Mouse (Mus musculus) embryonic stem cell, embryonic (primary cell): ENCODE measurements around the gene Hist1h3b.
"Not testable (repeated sequence)": the region's sequence is repeated elsewhere in the genome, so short reads cannot be mapped to it uniquely, and the experiment has no call there.

Experiments
- CTCF ChIA-PET, 4 experiments: fragments of 300-600 bp in 2 of 4; fragments of 350-600 bp in 2 of 4; sonication (Branson Sonifier 250); formaldehyde crosslinking; loops; one replicate each; lab custom pipeline; 2022; ENCODE audit warnings: inconsistent platforms in 2 of 4; lab: Charles Lee
- POLR2A ChIA-PET, 4 experiments: fragments of 300-600 bp in 2 of 4; fragments of 350-600 bp in 2 of 4; sonication (Branson Sonifier 250); formaldehyde crosslinking; loops; one replicate each; lab custom pipeline; 2022; ENCODE audit warnings: antibody characterized with exemption in 4 of 4, inconsistent platforms in 1 of 4; lab: Charles Lee

Hist1h3b gene

DNA sequence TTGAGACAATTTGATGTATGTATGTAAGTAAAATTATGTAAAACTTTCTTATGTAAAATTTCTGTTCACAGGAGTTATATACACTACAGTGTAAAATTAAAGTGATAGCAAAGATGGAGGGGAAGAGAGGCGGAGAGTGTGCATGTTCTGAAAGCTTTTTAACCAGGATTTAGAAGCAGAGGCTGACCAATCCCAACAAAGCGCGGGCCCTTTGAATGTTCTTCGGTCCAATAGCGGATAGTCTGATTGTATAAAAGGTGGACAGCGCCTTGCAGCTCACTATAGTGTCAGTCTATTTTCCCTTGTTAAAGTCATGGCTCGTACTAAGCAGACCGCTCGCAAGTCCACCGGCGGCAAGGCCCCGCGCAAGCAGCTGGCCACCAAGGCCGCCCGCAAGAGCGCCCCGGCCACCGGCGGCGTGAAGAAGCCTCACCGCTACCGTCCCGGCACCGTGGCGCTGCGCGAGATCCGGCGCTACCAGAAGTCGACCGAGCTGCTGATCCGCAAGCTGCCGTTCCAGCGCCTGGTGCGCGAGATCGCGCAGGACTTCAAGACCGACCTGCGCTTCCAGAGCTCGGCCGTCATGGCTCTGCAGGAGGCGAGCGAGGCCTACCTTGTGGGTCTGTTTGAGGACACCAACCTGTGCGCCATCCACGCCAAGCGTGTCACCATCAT lies at the start of gene Hist1h3b:
Gene Hist1h3b (plus strand): TSS at position 201 of the 675 bp plus-strand sequence.
- CTCF ChIA-PET: interaction anchor here in 1 of 4 experiments (0.8 to 2.6 kb wide), 5 partner anchors 9 to 68 kb away, joined by 3 to 11 read pairs (median 4); partner anchors contain the start of genes Hist1h1c, Hist1h2bc and Hist1h4a
- POLR2A ChIA-PET: interaction anchor here (0.6 to 44.4 kb wide), 95 partner anchors 6 to 1999 kb away, joined by 3 to 2331 read pairs (median 6); partner anchors contain the start of genes Hist1h1a (in 4 of the 4), Hist1h1c (in 4 of the 4), Hist1h3a (in 4 of the 4) and Hist1h4a (in 4 of the 4)

DNA sequence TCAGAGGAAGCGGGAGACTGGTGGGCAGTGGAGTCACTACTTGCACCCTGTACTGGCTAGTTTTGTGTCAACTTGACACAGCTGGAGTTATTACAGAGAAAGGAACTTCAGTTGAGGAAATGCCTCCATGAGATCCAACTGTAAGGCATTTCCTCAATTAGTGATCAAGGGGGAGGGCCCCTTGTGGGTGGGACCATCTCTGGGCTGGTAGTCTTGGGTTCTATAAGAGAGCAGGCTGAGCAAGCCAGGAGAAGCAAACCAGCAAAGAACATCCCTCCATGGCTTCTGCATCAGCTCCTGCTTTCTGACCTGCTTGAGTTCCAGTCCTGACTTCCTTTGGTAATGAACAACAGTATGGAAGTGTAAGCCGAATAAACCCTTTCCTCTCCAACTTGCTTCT lies 49.3 kb upstream of the Hist1h3b start:
- CTCF ChIA-PET: not testable (repeated sequence)
- POLR2A ChIA-PET: interaction anchor here in 3 of 4 experiments (0.6 to 15.5 kb wide), 10 partner anchors 9 to 61 kb away, joined by 3 to 573 read pairs (median 16); partner anchors contain the start of genes Hist1h1c (in 3 of the 3), Hist1h2ac (in 2 of the 3), Hist1h2bb (in 2 of the 3) and Hist1h2bc (in 2 of the 3)

DNA sequence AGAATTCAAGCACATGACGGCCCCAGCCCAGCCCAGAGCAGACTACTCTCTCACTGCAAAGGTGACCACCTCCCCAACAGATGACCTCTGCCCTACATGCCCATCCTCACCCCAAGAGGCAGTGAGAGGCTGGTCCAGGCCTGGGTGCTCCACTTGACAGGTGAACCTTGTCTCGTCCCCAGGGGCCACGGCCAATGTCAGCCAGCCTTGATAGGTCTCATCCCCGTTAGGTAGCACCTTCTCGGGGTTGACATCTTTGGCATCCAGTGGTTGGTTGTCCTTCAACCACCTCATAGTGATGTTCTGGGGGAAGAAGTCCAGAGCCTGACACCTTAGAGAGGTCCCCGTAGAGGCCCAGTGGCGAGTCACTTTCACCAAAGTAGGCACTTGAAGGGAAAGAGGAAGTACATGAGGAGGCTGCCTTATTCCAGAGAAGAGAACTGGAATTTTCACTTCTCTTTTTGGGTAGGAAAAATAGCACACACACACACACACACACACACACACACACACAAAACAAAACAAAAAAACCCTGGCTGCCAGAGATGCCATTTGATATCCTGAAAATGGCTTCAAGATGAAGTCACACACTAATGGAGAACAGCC lies 46.2 kb upstream of the Hist1h3b start:
- ChIA-PET POLR2A (interaction anchor here in 1 of 4 experiments (1.0 to 15.5 kb wide), 4 partner anchors 7 to 57 kb away, joined by 3 to 469 read pairs (median 8); partner anchors contain the start of genes Hist1h1a, Hist1h1c, Hist1h2ab and Hist1h2bb), CTCF (no interaction called here)

DNA sequence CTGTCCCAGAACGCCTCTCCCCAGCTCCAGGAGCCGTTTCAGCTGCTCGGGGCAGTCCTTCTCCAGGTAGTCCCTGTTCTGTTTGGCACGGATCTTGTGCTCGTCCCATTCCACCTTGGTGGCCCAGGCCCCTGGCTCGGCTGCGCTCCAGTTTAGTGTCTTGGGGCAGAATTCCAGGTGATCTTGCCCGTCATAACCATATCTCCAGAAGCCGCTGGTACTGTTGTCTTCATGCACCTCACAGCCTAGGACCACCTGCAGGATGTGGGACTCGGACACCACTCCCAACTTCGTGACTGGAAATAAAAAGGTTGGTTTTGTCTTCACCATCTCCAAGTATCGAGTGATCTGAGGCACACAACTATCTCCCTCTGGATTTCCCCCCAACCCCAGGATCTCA lies 45.3 kb upstream of the Hist1h3b start:
- ChIA-PET POLR2A (interaction anchor here in 2 of 4 experiments (1.0 to 5.3 kb wide), 5 partner anchors 8 to 56 kb away, joined by 3 to 42 read pairs (median 5); partner anchors contain the start of genes Hist1h1a (in 1 of the 2), Hist1h2ab (in 1 of the 2), Hist1h2ac (in 1 of the 2) and Hist1h2bc (in 1 of the 2)), CTCF (no interaction called here)

DNA sequence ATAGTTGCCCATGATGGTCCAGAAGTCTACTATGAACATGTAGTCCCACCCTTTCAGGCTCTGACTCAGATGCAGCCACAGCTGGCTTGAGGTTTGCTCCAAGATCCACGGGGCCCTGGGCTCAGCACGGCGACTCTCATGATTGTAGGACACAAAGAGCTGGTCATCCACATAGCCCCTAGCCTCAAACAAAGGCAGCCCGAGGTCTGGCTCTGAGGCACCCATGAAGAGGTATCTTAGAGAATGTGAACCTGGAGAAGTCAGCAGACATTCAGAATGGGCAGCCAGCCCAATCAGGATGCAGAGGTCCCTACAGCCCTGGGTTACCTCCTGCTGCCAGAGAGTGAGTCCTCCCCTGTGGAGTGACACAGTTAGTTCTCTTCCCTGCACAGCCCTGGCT lies 44.0 kb upstream of the Hist1h3b start:
- ChIA-PET POLR2A (interaction anchor here in 3 of 4 experiments (0.7 to 5.3 kb wide), 39 partner anchors 9 to 227 kb away, joined by 3 to 42 read pairs (median 4); partner anchors contain the start of genes Hist1h1a (in 3 of the 3), Hist1h1c (in 3 of the 3), Hist1h2ac (in 3 of the 3) and Hist1h2bc (in 3 of the 3)), CTCF (interaction anchor here in 1 of 4 experiments (0.6 kb wide), 1 partner anchor 58 kb away, joined by 7 read pairs; no protein-coding TSS in a partner anchor)

DNA sequence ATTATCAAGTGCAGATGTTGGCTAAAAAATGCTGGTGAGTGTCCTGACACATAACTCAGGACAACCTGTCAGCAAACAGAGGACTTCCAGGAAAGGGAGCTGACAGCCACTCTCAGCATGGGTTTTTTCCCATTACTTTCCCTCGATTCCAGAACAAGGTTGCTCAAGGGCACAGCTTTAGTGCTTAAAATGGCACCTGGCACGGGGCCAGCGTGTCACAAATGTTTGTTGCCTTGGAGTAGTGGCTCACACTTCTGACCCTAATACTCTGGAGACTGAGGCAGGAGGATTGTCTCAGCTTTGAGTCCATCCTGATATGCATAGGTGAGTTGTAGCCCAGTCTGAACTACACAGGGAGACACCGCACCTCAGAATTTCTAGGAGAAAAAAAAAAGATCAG lies 43.4 kb upstream of the Hist1h3b start:
- CTCF ChIA-PET: no interaction called here
- POLR2A ChIA-PET: interaction anchor here in 3 of 4 experiments (0.6 to 5.3 kb wide), 32 partner anchors 9 to 226 kb away, joined by 3 to 42 read pairs (median 4); partner anchors contain the start of genes Hist1h4c (in 3 of the 3), Hist1h1a (in 2 of the 3), Hist1h1c (in 2 of the 3) and Hist1h2ac (in 2 of the 3)

DNA sequence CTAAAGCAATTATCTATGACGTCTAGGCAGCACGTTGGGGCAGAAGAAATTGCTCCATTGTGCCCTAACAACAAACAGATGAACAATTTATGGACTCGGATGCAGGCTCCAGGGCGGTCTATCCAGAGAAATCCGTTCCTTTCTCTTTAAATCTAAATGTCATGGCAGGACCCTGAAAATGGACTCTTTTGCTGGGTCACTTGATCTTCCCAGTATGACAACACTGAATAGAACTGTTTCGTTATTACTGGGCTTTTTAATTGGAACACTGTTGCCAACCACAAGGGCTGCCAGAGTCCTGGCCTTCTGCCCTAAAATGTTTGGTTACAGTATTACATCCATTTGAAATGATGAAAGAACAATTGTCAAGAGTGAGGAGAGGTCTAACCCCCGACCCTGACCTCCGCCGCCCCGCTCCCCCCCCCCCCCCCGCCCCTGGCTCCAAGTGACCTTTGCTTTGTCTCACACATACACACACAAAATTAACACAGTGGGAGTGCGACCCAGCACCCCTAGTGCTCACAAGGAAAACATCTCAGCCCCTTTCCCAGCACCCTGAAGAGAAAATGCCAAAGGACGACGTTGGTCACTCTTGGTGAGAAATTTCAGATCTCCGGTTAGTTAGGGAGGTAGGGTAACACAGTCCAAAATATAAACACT lies 42.2 kb upstream of the Hist1h3b start:
- ChIA-PET CTCF (interaction anchor here in 1 of 4 experiments (0.6 kb wide), 1 partner anchor 596 kb away, joined by 3 read pairs; no protein-coding TSS in a partner anchor), POLR2A (interaction anchor here in 3 of 4 experiments (0.7 to 6.4 kb wide), 28 partner anchors 8 to 139 kb away, joined by 3 to 56 read pairs (median 7); partner anchors contain the start of genes Hist1h2ab (in 3 of the 3), Hist1h2ac (in 3 of the 3), Hist1h2bc (in 3 of the 3) and Hist1h3b (in 3 of the 3))

DNA sequence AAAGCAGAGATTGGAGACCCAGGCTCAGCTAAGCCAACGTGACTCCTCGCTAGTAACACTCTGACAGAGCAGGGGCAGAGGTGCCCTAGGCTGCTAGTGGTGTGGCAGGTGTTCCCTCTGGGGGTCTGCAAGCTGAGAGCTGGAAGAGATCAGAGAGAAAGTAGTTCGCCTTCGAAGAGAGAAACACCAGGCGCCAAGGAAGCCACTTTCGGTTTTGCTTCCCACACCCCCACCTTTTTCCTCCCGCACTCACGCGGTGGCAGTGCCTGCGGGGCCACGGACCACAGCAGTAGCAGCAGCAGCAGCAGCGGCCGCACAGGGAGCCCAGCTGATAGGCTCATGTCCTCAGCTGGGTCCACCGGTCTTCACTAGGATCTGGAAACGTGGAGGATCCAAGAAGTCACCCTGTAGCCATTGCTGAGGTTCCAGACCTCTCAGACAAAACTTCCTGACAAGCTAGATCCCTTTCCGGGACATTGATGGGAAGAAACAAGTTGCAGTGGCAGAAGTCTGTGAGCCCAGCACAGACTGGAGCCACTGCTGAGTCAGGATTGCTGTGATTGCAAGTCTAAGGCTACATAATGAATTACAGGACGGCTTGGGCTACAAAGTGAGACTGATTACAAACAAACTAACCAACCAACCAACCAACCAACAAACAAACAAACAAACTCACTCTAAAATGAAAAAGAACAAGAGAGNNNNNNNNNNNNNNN lies 41.5 kb upstream of the Hist1h3b start, which contains the start of gene Hfe:
Gene Hfe (minus strand): TSS at position 481 of the 716 bp plus-strand sequence.
- ChIA-PET POLR2A (interaction anchor here in 3 of 4 experiments (0.5 to 6.4 kb wide), 27 partner anchors 9 to 364 kb away, joined by 3 to 56 read pairs (median 6); partner anchors contain the start of genes Hist1h2ab (in 3 of the 3), Hist1h2ac (in 3 of the 3), Hist1h2bc (in 3 of the 3) and Hist1h3b (in 3 of the 3)), CTCF (interaction anchor here in 2 of 4 experiments (0.6 to 0.8 kb wide), 2 partner anchors 10 to 595 kb away, joined by 3 to 5 read pairs; no protein-coding TSS in a partner anchor)

DNA sequence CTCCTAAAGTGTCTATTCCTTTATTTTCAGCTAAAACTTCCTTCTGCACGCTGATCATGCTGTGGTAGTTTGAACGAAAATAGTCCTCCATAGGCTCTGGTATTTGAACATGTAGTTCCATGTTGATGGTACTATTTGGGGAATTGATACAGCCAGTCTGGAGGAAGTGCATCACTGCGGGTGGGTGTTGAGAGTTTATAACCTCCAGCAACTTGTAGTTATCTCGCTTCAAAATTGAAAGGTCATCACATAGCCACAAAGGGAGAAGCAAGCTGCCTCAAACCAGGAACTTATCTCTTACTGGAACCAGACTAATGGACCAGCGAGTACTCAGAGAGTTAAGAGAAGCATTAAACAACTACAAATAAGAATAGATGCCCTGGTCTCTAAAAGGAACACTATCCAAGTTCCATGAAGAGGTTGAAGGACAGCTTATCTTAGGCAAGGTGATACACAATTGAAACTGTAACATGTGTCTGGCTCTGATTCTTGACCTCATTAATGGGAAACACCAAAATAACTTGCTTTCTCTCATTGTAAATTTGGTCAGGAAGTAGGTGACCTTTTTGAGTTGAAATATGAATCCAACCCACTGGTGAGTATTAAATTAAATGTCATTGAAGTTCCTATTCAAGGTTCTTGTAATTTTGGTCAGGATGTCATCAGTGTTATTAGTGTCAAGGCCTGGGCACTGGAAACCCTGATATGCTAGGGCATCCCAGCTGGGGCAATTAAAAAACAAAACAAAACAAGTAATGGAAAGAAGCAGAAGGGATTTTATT lies 35.6 kb upstream of the Hist1h3b start:
- ChIA-PET CTCF (no interaction called here), POLR2A (interaction anchor here (0.5 to 6.4 kb wide), 12 partner anchors 8 to 1967 kb away, joined by 3 to 56 read pairs (median 10); partner anchors contain the start of genes Hist1h1c (in 2 of the 4), Hist1h4c (in 2 of the 4), Hist1h1a (in 1 of the 4) and Hist1h1t (in 1 of the 4))

DNA sequence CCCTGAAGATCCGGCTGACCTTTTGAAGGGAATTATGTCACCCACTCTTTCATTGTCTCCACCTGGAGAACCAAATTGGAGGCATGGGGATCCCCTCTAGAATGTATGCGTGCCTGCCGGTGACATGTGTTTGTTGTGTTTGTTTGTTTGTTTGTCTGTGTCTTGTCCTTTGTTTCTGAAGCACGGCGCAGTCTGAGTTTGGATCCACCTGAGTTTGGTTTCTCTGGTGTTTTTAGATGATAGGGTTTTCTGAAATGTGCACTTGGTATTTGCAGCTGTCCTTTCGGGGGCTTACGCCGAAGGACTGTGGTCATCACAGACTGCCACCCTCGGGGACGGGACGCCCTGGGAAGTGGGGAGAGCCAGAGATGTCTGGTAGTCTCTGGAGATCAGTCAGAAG lies 34.9 kb upstream of the Hist1h3b start:
- CTCF ChIA-PET: no interaction called here
- POLR2A ChIA-PET: interaction anchor here (0.5 to 2.9 kb wide), 18 partner anchors 9 to 1967 kb away, joined by 3 to 14 read pairs (median 5); partner anchors contain the start of genes Hist1h2ac (in 2 of the 4), Hist1h2bc (in 2 of the 4), Hist1h3b (in 2 of the 4) and Hist1h4c (in 2 of the 4)

DNA sequence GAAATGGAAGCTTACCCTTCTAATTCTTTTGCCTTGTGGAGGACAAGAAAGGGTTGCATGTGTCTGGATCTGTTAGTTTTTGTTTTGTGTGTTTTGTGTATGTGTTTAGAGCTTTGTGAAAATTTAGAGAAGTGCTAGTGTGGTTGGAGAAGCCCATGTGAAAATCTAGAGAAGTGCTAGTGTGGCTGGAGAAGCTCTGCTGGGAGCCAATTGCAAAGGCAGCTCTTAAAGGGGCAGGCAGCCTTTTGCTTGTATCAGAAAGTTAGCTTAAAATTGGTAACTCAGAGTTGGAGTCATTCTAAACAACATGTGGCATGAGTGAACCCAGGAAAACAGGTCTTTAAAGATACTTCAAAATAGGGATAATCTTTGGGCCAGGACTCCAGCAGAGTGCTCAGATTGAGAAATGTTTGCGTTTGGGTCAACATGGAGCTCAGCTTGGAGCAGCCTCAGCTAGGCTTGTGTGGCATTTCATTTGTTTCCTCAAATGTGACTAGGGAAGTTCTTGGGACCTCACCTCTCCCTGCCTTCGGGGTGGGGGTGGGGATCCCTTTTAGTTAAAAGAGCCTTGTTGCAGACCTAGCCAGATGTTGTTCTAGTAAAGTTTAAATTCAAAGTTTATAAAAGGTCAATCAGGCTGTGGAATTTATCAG lies 34.3 kb upstream of the Hist1h3b start:
- CTCF ChIA-PET: not testable (repeated sequence)
- POLR2A ChIA-PET: interaction anchor here (0.8 to 2.9 kb wide), 19 partner anchors 9 to 56 kb away, joined by 3 to 14 read pairs (median 5); partner anchors contain the start of genes Hist1h1c (in 2 of the 4), Hist1h2ac (in 2 of the 4), Hist1h2bc (in 2 of the 4) and Hist1h3b (in 2 of the 4)

DNA sequence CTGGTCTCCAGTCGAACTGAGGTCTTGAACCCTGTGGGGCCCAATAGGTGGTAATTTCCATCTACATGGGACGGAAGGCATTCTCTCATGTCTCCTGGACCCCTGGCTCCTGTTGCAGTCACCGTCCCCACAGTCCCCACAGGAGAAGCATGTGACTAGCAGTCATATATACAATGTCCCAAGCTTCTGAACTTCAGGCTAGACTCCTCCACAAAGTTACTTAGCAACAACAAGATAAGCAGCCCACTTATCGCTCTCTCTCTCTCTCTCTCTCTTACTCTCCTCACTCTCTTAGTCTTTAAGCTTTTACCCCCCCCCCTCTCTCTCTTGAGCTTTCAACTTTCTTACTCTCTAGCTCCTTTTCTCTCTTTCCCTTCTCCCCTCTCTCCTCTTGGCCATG lies 27.8 kb upstream of the Hist1h3b start:
- POLR2A ChIA-PET: interaction anchor here in 2 of 4 experiments (1.0 to 39.0 kb wide), 4 partner anchors 25 to 34 kb away, joined by 4 to 2331 read pairs (median 799); partner anchors contain the start of genes Hist1h2ab (in 2 of the 2), Hist1h2bb (in 2 of the 2), Hist1h3b (in 2 of the 2) and Hist1h3c (in 2 of the 2)
- CTCF ChIA-PET: no interaction called here

DNA sequence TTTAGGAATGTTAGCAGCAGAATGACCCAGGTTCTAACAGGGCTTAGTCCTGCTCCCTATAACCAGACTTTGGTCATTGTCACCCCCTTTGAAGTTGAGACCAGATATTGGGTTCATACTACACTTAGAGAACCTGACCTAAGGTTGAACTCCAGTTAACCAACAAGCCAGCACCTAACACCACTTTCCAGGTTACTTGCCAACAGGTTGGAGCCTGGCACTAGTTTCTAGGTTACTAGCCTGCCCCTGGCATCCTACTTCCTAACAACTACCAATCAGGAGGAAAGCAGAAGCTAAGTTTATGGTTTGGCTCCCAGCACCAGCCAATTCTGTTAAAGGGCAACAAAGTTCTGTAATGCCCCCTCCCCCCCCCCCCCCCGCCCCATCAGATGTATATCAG lies 26.9 kb upstream of the Hist1h3b start:
- ChIA-PET POLR2A (interaction anchor here in 2 of 4 experiments (0.8 to 39.0 kb wide), 5 partner anchors 13 to 41 kb away, joined by 3 to 2331 read pairs (median 70); partner anchors contain the start of genes Hist1h1c (in 2 of the 2), Hist1h2ab (in 2 of the 2), Hist1h2bb (in 2 of the 2) and Hist1h3b (in 2 of the 2)), CTCF (no interaction called here)

DNA sequence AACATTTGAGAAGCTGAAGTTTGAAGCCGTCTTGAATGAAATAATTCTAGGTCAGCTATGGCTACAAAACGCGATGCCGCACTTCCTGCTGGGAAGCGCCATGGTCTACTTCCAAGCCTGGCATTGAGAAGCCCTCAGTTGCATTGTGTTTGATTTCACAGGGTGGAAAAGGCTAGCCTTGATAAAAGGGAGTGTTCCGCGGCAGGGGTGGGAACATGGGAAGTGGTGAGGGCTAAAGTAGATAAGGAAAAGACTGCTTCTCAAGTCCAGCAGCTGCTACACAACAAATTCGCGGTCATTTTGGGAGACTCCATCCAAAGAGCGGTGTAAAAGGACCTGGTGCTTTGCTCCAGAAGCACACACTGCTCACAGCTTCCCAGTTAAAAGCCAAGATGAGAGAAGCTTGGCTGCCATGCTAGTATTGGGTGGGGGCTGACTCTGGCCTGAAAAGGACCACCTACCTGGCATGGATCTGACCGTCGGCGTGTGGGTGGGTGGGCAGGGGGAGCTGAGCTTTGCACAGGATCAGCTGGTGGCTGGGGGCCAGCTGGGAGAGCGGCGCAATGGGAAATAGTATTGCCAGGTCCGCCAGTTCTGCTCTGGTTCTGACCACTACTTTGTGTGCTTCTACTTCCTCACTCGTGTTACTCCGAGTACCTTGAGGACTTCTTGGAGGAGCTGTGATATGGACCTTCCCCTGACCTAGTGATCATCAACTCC lies 23.4 kb upstream of the Hist1h3b start:
- ChIA-PET POLR2A (interaction anchor here (0.6 to 39.0 kb wide), 24 partner anchors 9 to 1685 kb away, joined by 3 to 2331 read pairs (median 6); partner anchors contain the start of genes Hist1h1c (in 4 of the 4), Hist1h1a (in 3 of the 4), Hist1h4c (in 3 of the 4) and Hist1h2ab (in 2 of the 4)), CTCF (interaction anchor here in 3 of 4 experiments (0.6 to 1.2 kb wide), 3 partner anchors 27 to 353 kb away, joined by 4 to 7 read pairs (median 4); no protein-coding TSS in a partner anchor)
